Mouse (Mus musculus) adrenal gland, adult 2 months (tissue): Measurements from ENCODE around the gene Pgm5. TPM values are rescaled to one million over a fixed set of nuclear protein-coding genes. Genes with fewer than 3 reads are reported as not detected.
"Not testable (repeated sequence)": the region's sequence is repeated elsewhere in the genome, so short reads cannot be mapped to it uniquely, and the experiment has no call there.

Source experiments
- DNase-seq: peaks from one replicate; pipeline ENCODE4 v3.0.0; 2021
- polyA plus RNA-seq: library from polyadenylated mRNA; depleted of rRNA; stranded (reverse); fragments of >200 nt; gene quantifications from 2 replicates; pipeline ENCODE4 v1.2.3, GENCODE M21; 2012
- total RNA-seq, 2 experiments: library from RNA; stranded (reverse); gene quantifications; 2 replicates each; pipeline ENCODE4 v1.2.3; 2021

The Pgm5 gene
- total and polyA plus RNA-seq, 3 experiments: 7.3 to 89.1 (median 51.9) TPM

DNA sequence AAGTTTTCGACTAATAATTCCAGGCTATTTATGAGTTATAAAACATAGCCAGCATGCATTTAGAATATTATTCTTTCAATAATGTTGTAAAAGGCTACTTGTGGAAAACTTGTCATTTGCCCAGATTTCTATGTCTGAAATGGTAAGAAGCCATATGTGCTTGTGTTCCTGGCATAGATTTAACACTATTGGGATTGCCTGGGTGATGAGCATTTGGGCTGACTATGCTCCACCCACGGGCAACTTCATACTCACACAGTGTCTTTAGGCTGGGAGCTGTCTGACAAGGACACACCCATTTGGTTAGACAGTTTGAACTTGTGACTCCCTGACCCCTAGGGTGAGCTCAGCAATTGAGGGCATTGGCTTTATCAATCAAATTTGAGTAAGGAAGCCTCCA, 157.3 kb downstream of the Pgm5 start:
- no peak for DNase-seq

DNA sequence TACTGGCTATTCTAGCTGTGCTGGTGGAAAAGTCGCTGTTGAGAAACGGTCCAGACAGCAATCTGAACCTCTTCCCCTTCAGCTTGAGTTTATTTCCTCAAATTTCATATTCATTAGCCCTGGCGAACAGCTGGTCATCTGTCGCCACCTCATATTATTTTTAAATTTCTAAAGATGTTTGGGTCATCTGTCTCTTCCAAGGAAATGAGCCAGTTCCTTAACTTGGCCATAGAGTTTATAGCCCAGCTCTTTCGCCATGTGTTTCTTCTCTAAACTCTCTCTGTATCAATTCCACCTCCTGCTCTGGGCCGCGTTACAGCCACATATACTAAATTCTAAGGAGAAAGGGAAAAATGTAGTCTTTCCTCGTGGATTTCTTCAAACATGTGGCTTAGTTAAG, 158.0 kb downstream of the Pgm5 start:
- no peak for DNase-seq

DNA sequence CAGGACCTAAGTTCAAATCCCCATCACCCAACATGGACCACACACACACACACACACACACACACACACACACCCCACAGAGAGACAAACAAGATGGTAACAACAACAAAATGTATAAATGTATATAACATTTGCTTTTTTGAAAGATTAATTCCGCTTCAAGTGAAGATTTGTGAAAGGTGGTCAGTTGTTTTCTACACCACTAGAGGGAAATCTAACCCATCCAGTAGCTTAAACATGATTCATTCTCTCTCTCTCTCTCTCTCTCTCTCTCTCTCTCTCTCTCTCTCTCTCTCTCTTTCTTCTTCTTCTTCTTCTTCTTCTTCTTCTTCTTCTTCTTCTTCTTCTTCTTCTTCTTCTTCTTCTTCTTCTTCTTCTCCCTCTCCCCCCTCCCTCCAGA, 158.5 kb downstream of the Pgm5 start:
- not testable (repeated sequence) for DNase-seq

DNA sequence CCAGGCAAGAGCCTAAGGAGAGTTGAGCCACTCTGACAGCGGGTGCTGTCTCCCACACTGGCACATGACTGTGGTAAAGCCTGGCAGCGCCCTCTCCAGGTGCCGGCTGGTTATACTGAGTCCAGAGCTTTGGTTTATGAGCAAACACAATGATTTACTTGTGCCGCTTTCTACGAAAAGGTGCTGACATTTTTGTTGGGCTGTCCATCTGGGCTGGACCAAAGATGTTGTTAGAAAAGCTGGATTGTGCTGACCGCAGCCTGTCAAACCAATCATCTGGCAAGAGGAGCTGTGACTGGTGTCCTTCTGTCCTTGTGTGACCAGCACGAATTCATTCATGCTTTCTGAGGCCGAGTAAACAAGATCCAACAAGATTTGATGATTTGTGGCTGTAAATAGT, 159.9 kb downstream of the Pgm5 start:
- DNase-seq: no peak

DNA sequence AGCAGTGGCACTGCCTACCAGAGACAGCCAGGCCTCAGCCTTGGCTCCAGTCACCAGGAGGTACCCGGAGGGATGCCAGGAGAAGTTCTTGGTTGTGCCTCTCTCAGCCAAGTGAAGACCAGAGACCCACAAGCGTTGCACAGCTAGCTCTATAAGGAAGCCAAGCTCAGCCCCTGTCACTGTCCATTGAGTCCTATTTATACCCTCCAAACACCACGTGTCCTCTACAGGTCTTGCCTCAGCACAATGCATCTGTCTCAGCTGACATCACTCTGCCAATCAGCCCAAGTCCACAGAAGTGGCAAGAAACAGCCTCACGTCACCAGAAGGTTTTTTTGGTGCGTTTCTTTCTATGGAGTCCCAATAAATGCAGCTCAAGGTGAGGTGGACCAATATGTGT, 161.0 kb downstream of the Pgm5 start:
- no peak for DNase-seq

DNA sequence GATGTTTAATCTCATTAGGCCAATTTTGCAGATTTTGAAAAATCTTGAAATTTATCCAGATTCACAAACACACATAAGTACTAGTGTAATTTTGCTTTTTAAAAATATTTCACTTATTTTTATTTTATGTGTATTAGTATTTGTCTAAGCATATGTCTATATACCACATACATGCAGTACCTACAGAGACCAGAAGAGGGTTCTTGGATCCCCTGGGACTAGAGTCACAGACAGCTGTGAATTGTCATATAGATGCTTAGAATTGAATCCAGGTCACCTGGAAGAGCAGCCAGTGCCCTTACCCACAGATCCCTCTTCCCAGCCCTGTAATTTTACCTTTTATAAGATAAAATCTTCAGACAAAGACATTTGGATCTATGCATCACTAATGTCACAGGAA, 161.7 kb downstream of the Pgm5 start:
- no peak for DNase-seq

DNA sequence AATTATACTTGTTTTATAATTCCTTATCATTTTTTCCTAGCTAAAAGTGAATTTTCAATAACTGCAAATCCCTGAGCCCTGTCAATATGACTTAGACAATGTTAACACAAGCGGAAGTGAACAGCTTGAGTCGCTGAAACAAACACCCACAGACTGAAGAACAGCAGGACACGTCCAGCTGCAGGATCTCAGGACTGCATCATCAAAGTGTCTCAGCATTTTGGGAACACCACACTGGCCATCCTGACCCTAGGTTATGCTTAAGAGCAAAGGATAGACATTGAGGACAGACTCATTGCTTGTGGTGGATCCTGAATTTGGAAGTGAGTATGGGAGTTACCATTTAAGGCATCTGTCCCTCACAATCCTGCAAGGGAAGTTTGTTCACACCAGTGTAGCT, 162.5 kb downstream of the Pgm5 start:
- no peak for DNase-seq

DNA sequence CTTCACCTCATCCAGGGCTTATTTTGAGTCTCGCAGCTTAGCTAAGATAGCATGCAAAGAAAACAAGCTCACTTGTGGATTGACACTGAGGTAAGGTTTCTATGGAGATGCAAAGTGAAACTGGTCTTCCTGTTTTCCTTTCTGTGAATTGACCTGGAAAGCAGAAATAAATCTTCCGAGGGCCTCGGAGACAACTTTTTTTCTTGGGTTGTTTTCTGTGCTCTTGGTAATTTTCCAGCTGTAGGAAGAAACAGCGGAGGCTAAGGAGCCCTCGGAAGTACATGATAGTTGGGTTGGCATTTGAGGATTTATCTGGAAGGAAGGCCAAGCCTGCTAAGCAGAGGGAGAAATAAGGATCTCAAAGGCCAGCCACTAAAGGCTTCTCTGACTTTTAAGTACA, 163.0 kb downstream of the Pgm5 start:
- DNase-seq: peak; percentile 42

DNA sequence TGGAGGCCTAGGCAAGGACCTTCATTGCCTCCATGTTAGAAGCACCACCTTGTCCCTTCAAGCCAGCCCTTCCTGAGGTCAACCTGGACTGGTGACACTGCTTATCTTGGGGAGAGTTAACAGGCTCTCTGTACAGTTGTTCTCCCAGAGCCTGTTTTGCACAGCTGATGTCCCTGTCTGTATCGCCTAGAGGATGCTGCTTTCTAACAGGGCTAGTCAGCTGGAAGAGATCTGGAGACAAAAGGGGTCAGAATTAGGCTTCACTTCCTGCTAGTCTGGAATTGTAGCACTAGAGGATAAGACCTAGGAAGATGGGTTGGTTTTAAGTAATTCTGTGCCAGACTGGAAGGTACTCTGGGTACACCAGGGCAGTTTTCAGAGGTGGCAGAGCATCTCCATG, 163.7 kb downstream of the Pgm5 start:
- no peak for DNase-seq

DNA sequence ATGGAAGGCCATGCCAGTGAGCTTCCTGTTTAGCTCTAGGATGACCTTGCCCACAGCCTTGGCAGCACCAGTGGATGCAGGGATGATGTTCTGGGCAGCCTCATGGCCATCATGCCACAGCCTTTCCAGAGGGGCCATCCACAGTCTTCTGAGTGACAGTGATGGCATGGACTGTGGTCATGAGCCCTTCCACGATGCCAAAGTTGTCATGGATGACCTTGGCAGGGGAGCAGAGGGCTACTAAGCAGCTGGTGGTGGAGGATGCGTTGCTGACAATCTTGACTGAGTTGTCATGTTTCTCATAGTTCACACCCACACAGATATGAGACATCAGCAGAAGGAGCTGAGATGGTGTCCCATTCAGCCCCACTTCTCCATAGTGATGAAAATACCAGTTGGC, 169.0 kb downstream of the Pgm5 start:
- DNase-seq: no peak

DNA sequence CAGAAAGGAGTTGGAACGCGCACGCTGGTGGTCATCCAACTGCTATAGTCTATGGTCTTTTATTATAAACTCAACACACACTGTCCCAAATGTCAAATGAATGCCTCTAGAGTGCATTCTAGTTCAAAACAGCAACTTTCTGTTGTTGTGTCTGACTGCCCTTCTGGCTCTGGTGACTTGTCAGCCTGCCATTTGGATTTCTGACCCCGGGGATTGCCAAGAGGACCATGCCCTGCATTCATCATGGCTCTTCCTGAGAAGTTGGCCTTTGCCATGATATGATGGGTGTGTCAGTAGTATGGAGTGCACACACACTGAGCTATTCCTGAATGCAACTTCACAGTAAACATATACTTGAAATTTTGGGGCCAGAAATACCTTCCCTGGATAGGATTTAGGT, 172.1 kb downstream of the Pgm5 start:
- DNase-seq: no peak

DNA sequence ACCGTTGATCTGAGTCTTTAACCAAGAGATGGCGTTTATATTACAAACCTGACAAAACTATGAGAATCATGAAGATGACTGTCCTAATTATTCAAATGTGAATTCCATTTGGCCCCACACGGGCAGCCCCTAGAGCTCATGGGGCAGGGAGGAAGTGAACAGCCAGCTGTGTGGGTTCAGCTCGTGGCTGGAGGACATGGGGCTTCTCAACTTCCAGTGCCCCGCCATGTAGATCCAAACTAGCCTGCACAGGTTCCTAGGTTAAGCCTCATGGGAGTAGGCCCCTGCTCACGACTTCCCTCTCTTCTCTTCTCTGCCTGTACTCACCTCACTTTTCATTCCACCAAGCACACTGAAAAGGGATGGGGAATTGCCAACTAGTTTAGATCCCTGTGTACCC, 173.3 kb downstream of the Pgm5 start:
- no peak for DNase-seq

DNA sequence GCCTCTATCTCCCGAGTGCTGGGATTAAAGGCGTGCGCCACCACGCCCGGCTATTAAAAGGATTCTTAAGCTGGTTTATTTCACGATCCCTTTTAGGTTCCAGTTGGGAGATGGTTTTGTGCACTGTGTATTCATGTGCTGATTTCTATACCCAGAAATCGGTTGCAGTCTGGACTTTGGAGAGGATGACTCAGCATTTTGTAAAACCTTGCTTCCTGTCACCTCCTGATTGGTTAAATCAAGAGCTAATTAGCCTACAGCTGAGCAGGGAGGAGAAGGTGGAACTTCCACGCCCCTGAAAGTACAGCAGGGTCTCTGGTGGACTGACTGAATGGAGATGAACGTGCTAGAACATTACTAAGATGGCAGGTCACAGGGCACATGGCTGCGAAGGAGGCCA, 175.2 kb downstream of the Pgm5 start:
- no peak for DNase-seq

DNA sequence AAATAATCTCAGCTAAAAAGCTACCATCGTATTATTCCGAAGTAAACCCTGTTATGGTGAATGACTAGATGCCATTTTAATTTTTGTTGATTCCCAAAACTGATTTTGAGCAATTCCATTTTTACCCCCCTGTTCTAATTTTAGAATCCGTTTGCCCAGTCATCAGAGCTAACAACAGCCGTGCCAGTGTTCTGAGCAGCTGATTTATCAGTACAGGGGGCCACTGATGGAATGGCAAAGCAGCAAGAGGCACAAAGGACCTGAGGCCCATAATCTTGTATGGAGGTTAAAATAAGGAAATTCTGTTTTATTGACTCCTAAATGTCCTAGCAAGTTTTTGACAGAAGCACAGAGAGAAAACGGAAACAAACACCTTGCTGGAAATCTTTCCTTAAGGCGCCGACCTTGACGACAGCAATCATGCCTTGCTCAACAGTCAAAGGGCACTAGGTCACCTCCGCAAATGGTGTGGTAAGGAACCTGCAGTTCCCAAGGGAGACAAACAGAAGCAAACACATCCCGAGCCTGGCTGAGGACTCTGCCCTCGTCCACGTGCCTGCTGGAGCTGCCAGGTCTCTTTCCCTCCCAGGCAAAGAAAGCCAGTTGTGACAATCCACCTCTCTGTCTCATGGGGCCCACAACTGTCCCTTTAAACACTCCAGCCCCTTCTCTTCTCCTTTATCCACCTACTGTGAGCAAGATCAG, 178.5 kb downstream of the Pgm5 start:
- DNase-seq: no peak

DNA sequence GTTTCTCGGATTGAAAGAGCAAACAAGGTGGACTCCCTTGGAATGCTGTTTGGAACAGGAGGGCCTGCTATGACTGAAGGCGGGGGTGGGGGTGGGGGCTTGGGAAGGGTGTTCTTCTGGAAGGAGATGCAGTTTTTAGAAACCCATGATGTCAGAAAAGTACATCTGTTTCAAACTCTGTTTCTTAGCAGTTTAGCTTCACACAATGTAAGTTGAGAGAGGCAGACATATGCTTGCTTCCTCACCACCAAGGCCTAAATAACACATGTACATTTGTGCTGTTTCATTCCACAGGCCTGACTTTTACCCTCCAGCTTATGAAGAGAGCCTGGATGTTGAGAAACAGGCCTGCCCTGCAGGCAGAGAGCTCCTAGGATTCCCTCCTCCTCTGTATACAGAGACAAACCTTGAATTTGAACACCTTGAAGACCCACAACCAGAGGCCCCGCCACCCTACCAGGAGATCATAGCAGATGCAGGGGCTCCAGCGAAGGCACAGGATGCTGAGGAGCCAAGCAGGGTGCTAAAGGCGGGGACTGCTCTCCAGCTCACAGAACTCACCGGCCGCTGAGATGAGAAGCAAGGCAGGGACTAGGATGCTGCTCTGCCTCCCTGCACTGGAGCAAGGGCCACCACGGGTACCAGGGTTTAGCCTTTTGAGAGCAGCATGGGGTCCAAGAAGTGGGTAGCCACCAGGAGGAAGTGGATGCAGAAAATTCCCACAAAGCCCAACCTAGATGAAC, 184.2 kb downstream of the Pgm5 start:
- no peak for DNase-seq

DNA sequence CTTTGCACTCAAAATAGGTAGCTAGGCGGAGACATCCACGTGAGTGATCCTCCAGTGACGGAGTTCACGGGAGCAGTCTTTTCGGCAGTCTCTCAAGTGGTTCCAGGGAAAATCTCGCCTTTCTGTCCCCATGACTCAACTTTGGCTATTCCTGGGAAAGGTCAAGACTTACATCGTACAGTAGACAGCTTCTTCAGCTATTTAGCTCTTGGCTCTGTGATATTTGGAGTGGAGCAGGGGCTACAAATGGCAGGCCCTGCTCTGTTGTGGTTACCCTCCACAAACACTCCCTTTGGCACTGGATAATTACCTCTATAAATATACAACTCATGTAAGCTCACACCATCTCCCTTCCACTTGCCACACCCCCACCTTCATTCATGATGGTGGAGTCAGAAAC, 185.2 kb downstream of the Pgm5 start:
- no peak for DNase-seq

DNA sequence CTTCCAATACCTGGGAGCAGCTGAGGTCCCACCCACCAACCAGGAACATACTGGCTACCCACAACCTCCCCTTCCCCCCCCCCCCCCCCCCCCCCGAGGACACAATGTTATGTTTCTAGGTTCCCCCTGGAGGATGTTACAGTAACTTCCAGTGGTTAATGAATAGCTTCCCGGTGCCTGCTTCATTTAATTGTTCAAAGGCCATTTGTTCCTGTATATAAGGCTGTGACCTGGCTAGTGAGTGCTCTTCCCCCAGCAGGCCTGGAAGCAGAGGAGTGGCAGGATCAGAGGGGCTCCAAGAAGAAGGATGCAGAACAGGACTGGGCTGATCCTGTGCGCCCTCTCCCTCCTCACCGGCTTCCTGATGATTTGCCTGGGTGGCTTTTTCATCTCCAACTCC, 187.9 kb downstream of the Pgm5 start, which contains the start of gene Tmem252:
Tmem252 (plus strand) TSS at position 247 of the 400 bp plus-strand sequence.
- no peak for DNase-seq

DNA sequence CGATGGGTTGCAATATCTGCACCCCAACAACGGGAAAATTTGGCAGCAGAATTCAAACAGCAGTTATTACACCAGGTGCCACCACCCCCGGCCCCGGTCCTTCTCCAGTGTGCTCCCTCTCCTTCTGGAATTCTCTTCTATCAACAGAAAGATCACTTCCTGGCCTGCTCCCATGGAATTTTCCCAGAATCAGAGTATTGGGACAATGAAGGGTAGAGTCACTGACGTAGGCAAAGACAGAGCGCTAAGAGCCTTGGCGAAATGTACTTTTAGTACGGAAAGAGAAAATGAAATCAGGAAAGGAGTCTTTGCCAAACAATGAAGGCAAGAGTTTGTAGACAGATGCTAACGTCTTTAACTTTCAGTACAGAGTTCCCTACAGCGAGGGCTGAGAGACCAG, 188.3 kb downstream of the Pgm5 start:
- DNase-seq: no peak

DNA sequence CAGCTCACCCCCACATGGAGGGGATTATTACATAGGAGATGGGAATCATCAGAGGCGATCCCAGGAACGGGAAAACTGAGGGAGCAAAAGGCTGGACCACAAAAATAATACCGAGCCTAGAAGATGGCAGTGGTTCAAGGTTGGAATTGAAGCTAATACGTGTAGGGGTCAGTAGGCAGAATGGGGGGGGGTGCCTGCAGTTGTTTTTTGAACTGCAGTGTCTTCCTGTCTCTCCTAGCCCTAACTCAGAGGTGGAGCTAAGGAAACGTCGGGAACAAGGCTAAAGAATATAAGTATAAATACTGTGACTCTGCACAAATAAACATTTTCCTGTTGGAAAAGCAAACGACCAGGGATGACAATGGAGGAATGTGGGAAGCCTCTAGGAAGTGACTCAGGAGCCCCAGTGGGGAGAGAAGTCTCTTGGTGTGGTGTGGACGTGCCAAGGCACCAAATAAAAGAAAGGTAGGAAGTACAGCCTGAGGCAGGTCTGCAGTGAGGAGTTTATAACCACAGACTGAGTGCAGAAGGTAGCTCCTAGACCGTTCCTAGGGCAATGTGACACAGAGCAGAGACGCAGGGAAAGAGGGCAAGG, 189.2 kb downstream of the Pgm5 start:
- DNase-seq: no peak

DNA sequence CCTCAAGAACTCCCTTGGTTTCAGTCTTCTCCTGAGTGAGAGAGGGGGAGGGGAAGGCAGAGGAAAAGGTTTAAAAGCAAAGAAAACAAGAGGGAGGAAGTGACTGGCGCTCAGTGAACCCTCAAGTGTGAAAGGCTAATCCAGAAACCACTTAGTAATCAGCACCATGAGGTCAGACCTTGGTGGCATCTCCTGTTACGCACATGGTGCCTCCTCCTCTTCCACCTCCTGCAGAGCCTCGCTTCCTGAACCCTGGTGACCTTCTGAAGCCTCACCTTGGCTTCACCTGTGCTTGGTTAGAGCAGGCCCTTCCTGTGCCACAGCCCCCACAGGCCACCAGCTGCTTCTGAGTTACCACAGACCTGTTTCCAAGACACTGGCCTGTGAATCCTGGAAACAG, 190.1 kb downstream of the Pgm5 start:
- no peak for DNase-seq

DNA sequence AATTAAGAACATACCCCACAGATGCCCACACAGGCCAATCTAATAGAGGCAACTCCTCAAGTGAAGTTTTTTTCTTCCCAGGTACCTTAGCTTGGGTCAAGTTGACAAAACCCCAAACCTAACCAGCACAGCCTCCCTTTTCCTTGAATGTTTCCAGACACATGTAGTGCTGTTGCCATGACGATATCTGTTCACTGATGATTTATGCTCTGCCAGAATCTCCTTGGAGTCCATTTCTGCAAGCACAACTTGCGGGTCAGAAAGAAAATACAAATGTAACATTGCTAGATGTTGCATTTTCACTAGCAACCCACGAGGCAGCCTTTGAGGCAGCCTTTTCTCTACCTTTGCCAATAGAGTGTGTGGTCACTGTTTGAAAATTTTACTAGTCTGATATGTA, 194.1 kb downstream of the Pgm5 start:
- no peak for DNase-seq

DNA sequence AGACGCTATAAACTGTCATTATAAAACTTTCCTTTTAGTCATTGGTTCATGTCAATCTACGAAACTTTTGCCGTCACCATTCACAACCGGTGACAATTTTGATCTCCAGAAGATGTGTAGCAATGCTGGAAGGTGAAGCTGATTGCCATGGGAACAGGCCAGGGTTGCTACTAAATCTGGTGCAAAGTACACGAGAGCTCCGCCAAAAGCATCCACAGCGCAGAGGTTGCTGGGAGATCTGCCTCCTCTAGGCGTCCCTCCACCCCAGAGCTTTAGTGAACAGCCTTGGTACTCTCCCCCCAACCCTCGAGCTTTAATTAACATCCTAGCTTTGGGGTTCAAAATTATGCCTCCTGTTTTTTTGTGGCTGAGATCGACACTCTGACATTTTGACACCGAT, 195.9 kb downstream of the Pgm5 start:
- no peak for DNase-seq

DNA sequence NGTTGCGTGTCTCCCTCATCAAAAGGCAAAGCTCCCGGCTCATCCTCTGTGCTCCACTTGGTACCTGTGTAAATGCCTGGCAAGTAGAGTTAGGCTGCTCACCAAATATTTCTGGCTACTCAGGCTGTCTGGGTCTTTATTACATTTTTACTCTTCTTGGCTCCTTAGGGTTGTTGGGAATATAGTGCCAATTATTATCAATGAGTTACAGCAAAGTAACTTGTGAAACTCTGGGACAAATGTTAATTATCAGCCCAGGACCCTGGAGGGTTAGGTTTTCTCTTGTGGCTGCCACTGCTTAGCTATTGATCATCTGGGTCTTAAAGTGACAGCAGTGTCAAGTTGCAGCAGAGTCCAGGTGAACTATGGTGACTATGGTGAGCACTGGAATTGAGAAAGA, 199.3 kb downstream of the Pgm5 start:
- no peak for DNase-seq

DNA sequence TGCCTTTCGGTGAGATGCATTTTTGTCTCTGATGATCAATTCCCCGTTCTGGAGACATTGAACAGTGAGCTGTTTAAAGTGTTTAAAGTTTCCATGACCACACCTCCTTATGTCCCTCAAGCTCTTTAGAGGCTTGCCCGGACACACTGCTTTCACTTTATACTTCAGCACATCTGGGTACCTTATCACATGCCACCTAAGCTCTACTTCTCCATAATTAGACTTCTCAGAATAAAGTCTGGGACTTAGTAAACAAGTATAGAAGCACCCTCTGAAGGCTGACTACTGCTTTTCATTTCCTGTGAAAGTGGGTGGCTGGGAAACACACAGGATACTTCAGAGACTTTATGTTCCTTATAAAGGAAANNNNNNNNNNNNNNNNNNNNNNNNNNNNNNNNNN, 204.7 kb downstream of the Pgm5 start:
- no peak for DNase-seq
